Mouse (Mus musculus) kidney, postnatal 0 days (tissue): ENCODE results near the gene Amigo1. TPM values are rescaled to one million over a fixed set of nuclear protein-coding genes. Genes with fewer than 3 reads are reported as not detected.
"Not testable (repeated sequence)": the region's sequence is repeated elsewhere in the genome, so short reads cannot be mapped to it uniquely, and the experiment has no call there.

Source experiments
- ATAC-seq: fragments of 200-750 bp; cut with Nextera tagmentation; replicated peaks from 2 replicates; pipeline ENCODE4 v1.8.0; 2017; ENCODE audit warnings: low read depth, moderate number of reproducible peaks, moderate TSS enrichment, moderate library complexity; ENCODE audit not compliant: low FRiP score
- DNase-seq: peaks from one replicate; pipeline ENCODE4 v3.0.0-alpha.2; 2016; ENCODE audit warnings: low spot score
- H3K27ac ChIP-seq: fragments of 300-500 bp; sonication (generic); 2 replicates; pipeline ENCODE4 v1.5.1; 2014; ENCODE audit warnings: mild to moderate bottlenecking
- H3K27me3 ChIP-seq: fragments of 300-500 bp; sonication (generic); 2 replicates; pipeline ENCODE4 v1.6.1; 2014; ENCODE audit warnings: low read length, mixed read lengths; ENCODE audit not compliant: insufficient read depth
- H3K36me3 ChIP-seq: fragments of 300-500 bp; sonication (generic); 2 replicates; pipeline ENCODE4 v1.6.1; 2014; ENCODE audit warnings: low read length, mixed read lengths; ENCODE audit not compliant: insufficient read depth
- H3K4me1 ChIP-seq: fragments of 300-500 bp; sonication (generic); replicated peaks from 2 replicates; pipeline ENCODE4 v1.6.1; 2014; ENCODE audit warnings: antibody characterized with exemption, low read length, mixed read lengths; ENCODE audit not compliant: insufficient read depth
- H3K4me2 ChIP-seq: fragments of 300-500 bp; sonication (generic); 2 replicates; pipeline ENCODE4 v1.6.1; 2014; ENCODE audit warnings: mild to moderate bottlenecking, low read length, moderate library complexity, mixed read lengths
- H3K4me3 ChIP-seq: fragments of 300-500 bp; sonication (generic); replicated peaks from 2 replicates; pipeline ENCODE4 v1.5.1; 2014; ENCODE audit warnings: low read depth, low read length
- H3K9ac ChIP-seq: fragments of 300-500 bp; sonication (generic); 2 replicates; pipeline ENCODE4 v1.6.1; 2014; ENCODE audit warnings: low read depth, low read length
- H3K9me3 ChIP-seq: fragments of 300-500 bp; sonication (generic); replicated peaks from 2 replicates; pipeline ENCODE4 v1.6.1; 2016; ENCODE audit warnings: low read length, inconsistent platforms, mixed read lengths
- CTCF ChIP-seq: IDR thresholded peaks from 2 replicates; pipeline ENCODE4 v1.5.1; 2016; ENCODE audit warnings: antibody characterized with exemption, low read depth, mild to moderate bottlenecking, moderate library complexity
- WGBS: fragments of 180-500 bp; shearing (Covaris S2); extraction: QIAGEN DNeasy Blood & Tissue Kit; methylation state at CpG from one replicate; pipeline ENCODE4 v1.1.7; 2014; 5-methylcytosine and 5-hydroxymethylcytosine counted together
- polyA plus RNA-seq: library from polyadenylated mRNA; unstranded; fragments of >200 nt; fragmentation: Nextera tagmentation; extraction: Ambion mirVana; gene quantifications from 2 replicates; pipeline ENCODE4 v1.2.1, GENCODE M21; 2015

The Amigo1 gene
- polyA plus RNA-seq, 1 experiment from 2014 or later, result 4.2 TPM

DNA sequence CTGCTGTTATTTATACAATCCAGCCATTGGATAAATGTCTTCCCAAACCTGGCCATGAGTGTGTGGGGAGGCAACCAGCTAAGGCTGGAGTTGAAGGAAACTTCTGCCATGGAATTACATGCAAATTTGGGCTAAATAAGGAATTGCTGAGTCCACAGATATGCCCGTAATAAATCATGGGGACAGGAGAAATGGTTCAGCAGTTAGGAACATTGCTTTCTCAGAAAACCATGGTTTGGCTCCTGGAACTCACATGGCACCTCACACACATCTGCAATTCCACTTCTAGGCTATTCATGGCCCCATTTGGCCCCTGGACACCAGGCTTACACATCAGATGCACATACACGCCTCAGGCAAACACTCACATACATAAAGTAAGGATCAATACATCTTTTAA lies 41.4 kb downstream of the Amigo1 start:
- Histone ChIP-seq H3K4me1 (peaks cover 19% of the 10 kb centered on the region), H3K4me2 (peak overlapping the region; percentile 78), H3K27me3 (peaks cover 9% of the 10 kb centered on the region; the same call in 1 of the 2 replicates), H3K9ac (no peak overlapping the region), H3K27ac (no peak overlapping the region), H3K9me3 (no peaks in the 10 kb centered on the region), H3K4me3 (no peak overlapping the region), H3K36me3 (no peaks in the 10 kb centered on the region)
- no peak for TF ChIP-seq CTCF
- DNase-seq, result peak; percentile 13
- no peak for ATAC-seq
- WGBS, result 65% methylated on average over 2 of the region's 2 CpGs

DNA sequence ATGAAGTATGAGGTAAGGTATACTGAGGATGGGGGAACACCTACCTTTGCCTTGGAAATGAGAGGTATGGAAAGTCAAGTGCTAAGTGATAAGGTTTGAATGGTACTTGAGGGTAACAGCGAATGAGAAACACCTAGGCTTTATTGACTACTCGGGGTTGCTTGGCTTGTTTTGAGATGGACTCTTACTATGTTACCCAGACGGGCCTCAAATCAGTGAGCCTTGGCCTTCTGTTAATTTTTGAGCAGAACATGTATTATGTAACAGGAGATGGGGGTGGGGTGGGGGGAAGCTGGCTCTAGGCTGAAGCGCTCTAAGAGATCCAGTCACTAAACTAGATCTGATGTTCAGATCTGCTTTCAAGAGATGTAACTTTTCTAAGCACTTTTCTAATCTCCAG lies 45.5 kb downstream of the Amigo1 start:
- H3K27ac ChIP-seq, result no peak overlapping the region
- no peaks in the 10 kb centered on the region for H3K36me3 ChIP-seq
- DNase-seq, result no peak
- H3K27me3 ChIP-seq, result peaks cover 5% of the 10 kb centered on the region; the same call in 1 of the 2 replicates
- H3K9ac ChIP-seq, result no peak overlapping the region
- no peak for TF ChIP-seq CTCF
- H3K4me2 ChIP-seq, result no peak overlapping the region
- no peaks in the 10 kb centered on the region for H3K9me3 ChIP-seq
- WGBS, result 69% methylated on average over 4 of the region's 4 CpGs
- no peak for ATAC-seq
- peaks cover 8% of the 10 kb centered on the region; the same call in 1 of the 2 replicates for H3K4me1 ChIP-seq
- H3K4me3 ChIP-seq, result no peak overlapping the region

DNA sequence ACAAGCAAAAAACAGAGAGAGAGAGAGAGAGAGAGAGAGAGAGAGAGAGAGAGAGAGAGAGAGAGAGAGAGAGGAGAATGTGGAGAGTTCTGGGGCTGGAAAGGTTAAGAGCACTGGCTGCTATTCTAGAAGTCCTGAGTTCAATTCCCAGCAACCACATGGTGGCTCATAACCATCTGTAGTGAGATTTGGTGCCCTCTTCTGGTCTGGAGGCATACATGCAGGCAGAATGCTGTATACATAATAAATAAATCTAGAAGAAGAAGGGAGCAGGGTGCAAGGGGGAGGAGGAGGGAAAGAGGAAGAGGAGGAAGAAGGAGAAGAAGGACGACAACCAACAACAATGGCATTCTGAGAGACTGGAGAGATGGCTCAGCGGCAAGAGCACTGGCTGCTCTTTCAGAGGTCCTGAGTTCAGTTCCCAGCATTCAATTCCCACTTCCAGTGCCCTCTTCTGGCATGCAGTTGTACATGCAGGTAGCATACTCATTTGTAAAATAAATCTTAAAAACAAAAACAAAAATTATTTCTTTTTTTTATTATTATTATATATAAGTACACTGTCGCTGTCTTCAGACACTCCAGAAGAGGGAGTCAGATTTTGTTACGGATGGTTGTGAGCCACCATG lies 51.5 kb downstream of the Amigo1 start:
- H3K27me3 ChIP-seq, H3K9ac ChIP-seq, DNase-seq, H3K27ac ChIP-seq, H3K4me2 ChIP-seq, H3K9me3 ChIP-seq, H3K4me1 ChIP-seq, ATAC-seq, H3K4me3 ChIP-seq, H3K36me3 ChIP-seq: not testable (repeated sequence)
- 92% methylated on average over 4 of the region's 4 CpGs for WGBS

DNA sequence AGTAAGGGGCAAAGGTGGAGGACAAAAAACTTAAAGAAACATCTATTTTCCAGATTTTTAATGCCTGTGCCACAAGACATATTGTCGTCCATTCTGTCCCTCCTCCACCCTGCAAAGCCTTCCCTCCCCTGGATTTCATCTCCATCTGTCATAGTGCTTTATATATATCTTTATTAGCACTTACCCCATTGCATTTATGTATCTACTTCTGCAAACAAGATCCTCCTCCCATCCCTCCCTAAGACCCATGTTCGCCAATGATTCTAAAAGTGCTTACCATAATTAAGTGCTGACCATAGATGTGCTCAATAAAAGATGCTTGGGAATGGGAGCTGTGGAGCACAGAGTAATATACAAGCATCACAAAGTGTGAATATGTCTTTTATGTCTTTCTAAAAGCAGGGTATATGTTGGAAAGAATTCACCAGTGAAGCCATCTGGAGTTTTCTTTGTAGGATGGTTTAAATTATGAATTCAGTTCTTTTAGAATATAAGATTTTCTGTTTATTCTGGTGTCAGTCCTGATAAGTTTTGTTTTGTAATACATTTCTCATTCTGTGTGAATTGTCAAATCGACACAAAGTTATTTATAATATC lies 55.2 kb downstream of the Amigo1 start:
- H3K9ac ChIP-seq, result no peak overlapping the region
- H3K4me1 ChIP-seq, result no peaks in the 10 kb centered on the region
- H3K4me2 ChIP-seq, result no peak overlapping the region
- H3K9me3 ChIP-seq, result no peaks in the 10 kb centered on the region
- no peaks in the 10 kb centered on the region for H3K27me3 ChIP-seq
- no peak for DNase-seq
- no peak overlapping the region for H3K4me3 ChIP-seq
- WGBS, result 88% methylated on average over 3 of the region's 3 CpGs
- no peak overlapping the region for H3K27ac ChIP-seq
- no peak for TF ChIP-seq CTCF
- no peak for ATAC-seq
- H3K36me3 ChIP-seq, result no peaks in the 10 kb centered on the region

Other genes starting within 250 kb of the Amigo1 start
- gene Gstm6, start 242.6 kb upstream of the Amigo1 start, polyA plus RNA-seq, result 8.5 and 8.8 TPM in 2 replicates
- gene Gstm3, start 217.1 kb upstream of the Amigo1 start, polyA plus RNA-seq, result 0.14 and 0.17 TPM in 2 replicates
- 148 and 155 TPM in 2 replicates for gene Gstm2, start 199.9 kb upstream of the Amigo1 start, polyA plus RNA-seq
- 177 and 224 TPM in 2 replicates for gene Gstm1, start 168.4 kb upstream of the Amigo1 start, polyA plus RNA-seq
- 21.8 and 22.1 TPM in 2 replicates for gene Gstm4, start 141.4 kb upstream of the Amigo1 start, polyA plus RNA-seq
- gene Ampd2, start 99.7 kb upstream of the Amigo1 start, polyA plus RNA-seq, result 35.8 and 38.2 TPM in 2 replicates
- gene Gnat2, start 93.5 kb upstream of the Amigo1 start, polyA plus RNA-seq, result 1.0 and 1.2 TPM in 2 replicates
- 134 and 147 TPM in 2 replicates for gene Gnai3, start 40.2 kb upstream of the Amigo1 start, polyA plus RNA-seq
- not detected in 2 replicates for gene Gpr61, start 31.5 kb upstream of the Amigo1 start, polyA plus RNA-seq
- gene Cyb561d1, start 14.9 kb downstream of the Amigo1 start, polyA plus RNA-seq, result 3.1 and 3.4 TPM in 2 replicates
- gene Atxn7l2, start 24.6 kb downstream of the Amigo1 start, polyA plus RNA-seq, result 10.9 and 11.0 TPM in 2 replicates
- 3.5 and 3.6 TPM in 2 replicates for gene Sypl2, start 40.3 kb downstream of the Amigo1 start, polyA plus RNA-seq
- 254 and 255 TPM in 2 replicates for gene Psma5, start 70.6 kb downstream of the Amigo1 start, polyA plus RNA-seq
- 11.7 and 12.4 TPM in 2 replicates for gene Sort1, start 97.7 kb downstream of the Amigo1 start, polyA plus RNA-seq
- not detected in 2 replicates for gene Mybphl, start 178.6 kb downstream of the Amigo1 start, polyA plus RNA-seq
- gene Psrc1, start 197.5 kb downstream of the Amigo1 start, polyA plus RNA-seq, result 19.0 and 20.4 TPM in 2 replicates
- gene Celsr2, start 229.2 kb downstream of the Amigo1 start, polyA plus RNA-seq, result 15.1 and 16.9 TPM in 2 replicates